In genomic region chr10:3573905-3574500, GRCm38 (mm10) we compare ENCODE assay signal across 8 mouse cellular contexts. TPM values are rescaled to one million over a fixed set of nuclear protein-coding genes. Genes with fewer than 3 reads are reported as not detected.
A peak's percentile ranks its signal among the peaks of the same experiment; 100 is the strongest.
DNase-seq lines count a peak whose midpoint lies in the region; ATAC-seq and TF ChIP-seq lines count a peak whose summit lies in the region.
"Had no signal": no experiment of that assay in that cellular context is flagged by ENCODE, and none has a peak within 500 bp of the region (broad histone marks: within the 10 kb centered on the region; RNA-seq: fewer than 3 reads in every experiment).

No protein-coding gene starts in this region.

- 74% methylated on average over 4 of the region's 4 CpGs for WGBS in midbrain, embryonic 10.5 days
- WGBS in midbrain, embryonic 16.5 days: 67% methylated on average over 4 of the region's 4 CpGs
- WGBS in lung, postnatal 0 days: 76% methylated on average over 4 of the region's 4 CpGs
- 77% methylated on average over 4 of the region's 4 CpGs for WGBS in forebrain, embryonic 10.5 days

- no peak overlapping the region for H3K9ac ChIP-seq in midbrain, embryonic 16.5 days (ENCODE audit: low read depth, low read length)
- no peak overlapping the region for H3K9ac ChIP-seq in lung, postnatal 0 days (replicated peaks; ENCODE audit: low read depth)
- H3K9ac ChIP-seq: limb, embryonic 12.5 days had no signal

- TF ChIP-seq CTCF in lung, postnatal 0 days (IDR thresholded peaks at IDR 0.05): peak; percentile 65

- DNase-seq in midbrain, embryonic 10.5 days (ENCODE audit: low spot score): peak; percentile 32
- DNase-seq in adrenal gland, postnatal 36 days: peak; percentile 9 to 48
- peak; percentile 51 to 68 for DNase-seq in heart, postnatal 14 days
- peak; percentile 52 for DNase-seq in lung, postnatal 0 days (ENCODE audit: low spot score)
- no peak for DNase-seq in forebrain, embryonic 10.5 days (ENCODE audit: extremely low spot score, low spot score)
- no peak for DNase-seq in thymus, postnatal 14 days

- H3K36me3 ChIP-seq in midbrain, embryonic 10.5 days: no peaks in the 10 kb centered on the region
- no peaks in the 10 kb centered on the region for H3K36me3 ChIP-seq in midbrain, embryonic 16.5 days (ENCODE audit: control insufficient read depth, insufficient read depth, low read length)
- no peaks in the 10 kb centered on the region for H3K36me3 ChIP-seq in lung, postnatal 0 days (ENCODE audit: insufficient read depth, low read length)
- H3K36me3 ChIP-seq in forebrain, embryonic 10.5 days (replicated peaks): no peaks in the 10 kb centered on the region
- H3K36me3 ChIP-seq: limb, embryonic 12.5 days had no signal

- ATAC-seq in midbrain, embryonic 16.5 days: no peak
- no peak; the same call in 1 of the 2 replicates for ATAC-seq in lung, postnatal 0 days

- intact Hi-C loops in heart, postnatal 14 days (cut with DNase I): loop anchor here (2.0 to 5.0 kb wide), 4 partner anchors 58 to 228 kb away; partner anchors contain the start of gene Plekhg1

- 0 out of 2 replicates have a peak overlapping the region, but pooled peaks have one; percentile 19 for H3K27ac ChIP-seq in midbrain, embryonic 10.5 days (replicated peaks)
- no peak overlapping the region for H3K27ac ChIP-seq in midbrain, embryonic 16.5 days (ENCODE audit: low read length)
- no peak overlapping the region for H3K27ac ChIP-seq in lung, postnatal 0 days (ENCODE audit: low read length)
- no peak overlapping the region for H3K27ac ChIP-seq in forebrain, embryonic 10.5 days
- H3K27ac ChIP-seq: limb, embryonic 12.5 days had no signal

- H3K9me3 ChIP-seq in midbrain, embryonic 10.5 days (replicated peaks): no peaks in the 10 kb centered on the region
- no peaks in the 10 kb centered on the region for H3K9me3 ChIP-seq in midbrain, embryonic 16.5 days (replicated peaks; ENCODE audit: control insufficient read depth, low read length, poor library complexity, severe bottlenecking)
- no peaks in the 10 kb centered on the region for H3K9me3 ChIP-seq in lung, postnatal 0 days (ENCODE audit: low read length)
- H3K9me3 ChIP-seq in forebrain, embryonic 10.5 days: no peaks in the 10 kb centered on the region
- H3K9me3 ChIP-seq: limb, embryonic 12.5 days had no signal

- no peaks in the 10 kb centered on the region for H3K4me1 ChIP-seq in midbrain, embryonic 10.5 days
- H3K4me1 ChIP-seq in midbrain, embryonic 16.5 days (ENCODE audit: control insufficient read depth, insufficient read depth, low read length): no peaks in the 10 kb centered on the region
- 0 out of 2 replicates have a peak, but pooled peaks cover 2% of the 10 kb centered on the region for H3K4me1 ChIP-seq in lung, postnatal 0 days (ENCODE audit: insufficient read depth, low read depth, low read length)
- H3K4me1 ChIP-seq in forebrain, embryonic 10.5 days: peaks cover 4% of the 10 kb centered on the region; the same call in 1 of the 2 replicates
- H3K4me1 ChIP-seq: limb, embryonic 12.5 days had no signal

- H3K27me3 ChIP-seq in midbrain, embryonic 10.5 days (ENCODE audit: low read depth, poor library complexity, severe bottlenecking): no peaks in the 10 kb centered on the region
- H3K27me3 ChIP-seq in midbrain, embryonic 16.5 days (ENCODE audit: control insufficient read depth, insufficient read depth, low read depth, low read length): no peaks in the 10 kb centered on the region
- H3K27me3 ChIP-seq in lung, postnatal 0 days (replicated peaks; ENCODE audit: insufficient read depth, low read length): no peaks in the 10 kb centered on the region
- H3K27me3 ChIP-seq in forebrain, embryonic 10.5 days (ENCODE audit: poor library complexity, severe bottlenecking): no peaks in the 10 kb centered on the region
- H3K27me3 ChIP-seq: limb, embryonic 12.5 days had no signal

- no peak overlapping the region for H3K4me3 ChIP-seq in midbrain, embryonic 10.5 days
- no peak overlapping the region for H3K4me3 ChIP-seq in midbrain, embryonic 16.5 days (ENCODE audit: low read depth, low read length)
- H3K4me3 ChIP-seq in lung, postnatal 0 days (ENCODE audit: low read depth, low read length): no peak overlapping the region
- no peak overlapping the region for H3K4me3 ChIP-seq in forebrain, embryonic 10.5 days
- H3K4me3 ChIP-seq: limb, embryonic 12.5 days had no signal

- TF ChIP-seq EP300 in lung, postnatal 0 days (IDR thresholded peaks at IDR 0.05): no peak

- H3K4me2 ChIP-seq in midbrain, embryonic 16.5 days (ENCODE audit: low read length): no peak overlapping the region
- no peak overlapping the region for H3K4me2 ChIP-seq in lung, postnatal 0 days (replicated peaks; ENCODE audit: low read depth, low read length)
- H3K4me2 ChIP-seq: limb, embryonic 12.5 days had no signal

RNA-seq across cellular contexts. Expression of gene Iyd, which starts 34.0 kb away (rescaled TPM):
- polyA plus RNA-seq in midbrain, embryonic 10.5 days (2016; fragmentation: Nextera tagmentation; extraction: Ambion mirVana): not detected in 2 replicates
- polyA plus RNA-seq in midbrain, embryonic 16.5 days (2015; fragmentation: Nextera tagmentation; extraction: Ambion mirVana): 0.59 and 0.60 TPM in 2 replicates
- total RNA-seq in adrenal gland, postnatal 36 days (2021): not detected
- under 1 TPM; 0.15 to 0.29 TPM for total RNA-seq in heart, postnatal 14 days (2021)
- polyA plus RNA-seq in lung, postnatal 0 days (2015; fragmentation: Nextera tagmentation; extraction: Ambion mirVana): 4.6 and 5.3 TPM in 2 replicates
- polyA plus RNA-seq in forebrain, embryonic 10.5 days (2016; fragmentation: Nextera tagmentation; extraction: Ambion mirVana): not detected in 2 replicates
- polyA plus RNA-seq: limb, embryonic 12.5 days had no signal

Comparison
In these comparisons a context has a peak if more than half of its experiments do, and no peak if none do; other contexts are left out.
1. DNase-seq: peak in midbrain, embryonic 10.5 days (single experiment), adrenal gland, postnatal 36 days (2 of 2), heart, postnatal 14 days (2 of 2) and lung, postnatal 0 days (single experiment); none in forebrain, embryonic 10.5 days (single experiment) and thymus, postnatal 14 days (single experiment).